Mouse (Mus musculus): Measurements from ENCODE around the gene Lrtm2. TPM values are rescaled to one million over a fixed set of nuclear protein-coding genes. Genes with fewer than 3 reads are reported as not detected.

The Lrtm2 gene
- polyA plus RNA-seq, 1 experiment from 2014 or later = 0.25 TPM

DNA sequence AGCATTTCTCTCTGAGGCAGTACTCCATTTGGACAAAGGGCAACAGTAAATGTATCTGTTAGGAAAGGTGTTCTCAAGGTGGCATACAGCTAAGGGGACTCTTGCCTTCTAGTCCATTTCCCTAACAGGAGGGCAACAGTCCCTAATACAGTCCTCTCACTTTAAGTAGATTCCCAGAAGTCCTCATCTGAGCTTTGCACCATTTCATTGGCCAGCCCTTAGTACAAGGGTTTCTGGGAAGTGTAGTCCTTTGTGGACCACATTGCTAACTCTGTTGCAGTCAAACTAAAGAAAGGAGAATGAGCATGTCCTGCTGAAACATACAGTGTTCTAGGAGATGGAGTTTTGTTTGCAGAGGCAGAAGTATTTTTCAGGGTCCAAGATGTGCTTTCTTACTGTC, 10.8 kb upstream of the Lrtm2 start:
- ATAC-seq (replicated peaks; ENCODE audit: low FRiP score, low read depth) (no peak), DNase-seq (ENCODE audit: low spot score) (peak; percentile 71)
- Histone ChIP-seq H3K27me3 (ENCODE audit: insufficient read depth, low read length) (no peaks in the 10 kb centered on the region), H3K4me1 (replicated peaks; ENCODE audit: insufficient read depth, low read length) (no peaks in the 10 kb centered on the region), H3K36me3 (ENCODE audit: insufficient read depth, low read length) (no peaks in the 10 kb centered on the region), H3K4me2 (ENCODE audit: low read length) (no peak overlapping the region), H3K4me3 (replicated peaks; ENCODE audit: low read depth, low read length) (no peak overlapping the region), H3K9ac (ENCODE audit: low read depth, low read length) (no peak overlapping the region), H3K27ac (no peak overlapping the region), H3K9me3 (replicated peaks; ENCODE audit: low read length) (no peaks in the 10 kb centered on the region)
- TF ChIP-seq CTCF (IDR thresholded peaks at IDR 0.05; ENCODE audit: low read depth) = no peak

DNA sequence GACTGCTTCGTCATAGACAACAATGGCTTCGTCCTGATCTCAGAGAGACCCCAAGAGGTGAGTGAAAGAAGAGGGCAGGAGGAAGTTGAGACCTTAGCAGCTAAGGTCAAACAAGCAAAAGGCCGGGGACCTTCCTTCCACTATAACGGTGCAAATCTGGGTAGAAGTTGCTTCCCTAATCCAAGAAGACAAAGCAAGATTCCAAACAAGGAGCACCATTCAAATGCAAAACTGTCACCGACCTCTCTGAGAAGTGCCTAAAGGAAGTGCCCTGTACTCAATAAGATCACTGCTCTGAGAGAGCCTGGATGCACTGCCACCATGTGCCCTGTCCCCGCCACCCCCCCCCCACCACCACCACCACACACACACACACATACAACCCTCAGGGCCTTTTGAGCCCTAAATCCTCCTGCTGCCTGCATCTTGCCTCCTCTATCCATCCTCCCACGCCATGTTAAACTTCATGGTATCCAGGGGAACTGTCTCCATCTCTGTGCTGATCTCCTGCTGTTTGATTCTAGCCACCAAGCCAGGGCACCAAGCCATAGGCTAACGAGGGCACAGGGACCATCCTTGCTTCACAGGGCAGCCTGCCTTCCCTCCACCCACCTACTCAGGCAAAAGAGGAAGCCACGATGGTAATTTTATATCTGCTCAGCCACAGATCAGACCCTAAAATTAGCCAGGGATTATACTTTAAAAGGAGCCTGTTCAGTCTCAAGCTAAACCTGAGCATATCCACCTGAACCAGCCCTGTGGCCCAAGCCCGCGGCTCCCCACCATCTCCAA, 7.8 kb upstream of the Lrtm2 start:
- Histone ChIP-seq H3K4me1 (replicated peaks; ENCODE audit: insufficient read depth, low read length) (no peaks in the 10 kb centered on the region), H3K36me3 (ENCODE audit: insufficient read depth, low read length) (no peaks in the 10 kb centered on the region), H3K9me3 (replicated peaks; ENCODE audit: low read length) (no peaks in the 10 kb centered on the region), H3K4me3 (replicated peaks; ENCODE audit: low read depth, low read length) (no peak overlapping the region), H3K4me2 (ENCODE audit: low read length) (no peak overlapping the region), H3K27me3 (ENCODE audit: insufficient read depth, low read length) (no peaks in the 10 kb centered on the region), H3K27ac (no peak overlapping the region), H3K9ac (ENCODE audit: low read depth, low read length) (no peak overlapping the region)
- 51% methylated on average over 11 of the region's 11 CpGs for WGBS
- DNase-seq (ENCODE audit: low spot score) = no peak
- no peak for TF ChIP-seq CTCF (IDR thresholded peaks at IDR 0.05; ENCODE audit: low read depth)
- no peak for ATAC-seq (replicated peaks; ENCODE audit: low FRiP score, low read depth)

- Histone ChIP-seq H3K4me1 (replicated peaks; ENCODE audit: insufficient read depth, low read length) (peaks cover 5% of the 10 kb centered on the region; the same call in 1 of the 2 replicates), H3K4me2 (ENCODE audit: low read length) (no peak overlapping the region), H3K9ac (ENCODE audit: low read depth, low read length) (no peak overlapping the region), H3K36me3 (ENCODE audit: insufficient read depth, low read length) (no peaks in the 10 kb centered on the region), H3K4me3 (replicated peaks; ENCODE audit: low read depth, low read length) (no peak overlapping the region), H3K9me3 (replicated peaks; ENCODE audit: low read length) (no peaks in the 10 kb centered on the region), H3K27me3 (ENCODE audit: insufficient read depth, low read length) (no peaks in the 10 kb centered on the region), H3K27ac (no peak overlapping the region)
- WGBS = 70% methylated on average over 3 of the region's 3 CpGs
- no peak for DNase-seq (ENCODE audit: low spot score)
- no peak for TF ChIP-seq CTCF (IDR thresholded peaks at IDR 0.05; ENCODE audit: low read depth)
- no peak for ATAC-seq (replicated peaks; ENCODE audit: low FRiP score, low read depth)
Observed at GRCm38 (mm10) chr6:119337287-119337686, 6.7 kb upstream of the Lrtm2 start.

GRCm38 (mm10) chr6:119336124-119336523, 5.6 kb upstream of the Lrtm2 start:
- WGBS = 79% methylated on average over 7 of the region's 7 CpGs
- H3K9me3 ChIP-seq (replicated peaks; ENCODE audit: low read length) = no peaks in the 10 kb centered on the region

GRCm38 (mm10) chr6:119333831-119334230, 3.3 kb upstream of the Lrtm2 start:
- Histone ChIP-seq H3K36me3 (ENCODE audit: insufficient read depth, low read length) (no peaks in the 10 kb centered on the region), H3K9me3 (replicated peaks; ENCODE audit: low read length) (no peaks in the 10 kb centered on the region), H3K4me2 (ENCODE audit: low read length) (no peak overlapping the region), H3K4me1 (replicated peaks; ENCODE audit: insufficient read depth, low read length) (peaks cover 13% of the 10 kb centered on the region), H3K4me3 (replicated peaks; ENCODE audit: low read depth, low read length) (no peak overlapping the region), H3K27ac (no peak overlapping the region), H3K27me3 (ENCODE audit: insufficient read depth, low read length) (peaks cover 27% of the 10 kb centered on the region), H3K9ac (ENCODE audit: low read depth, low read length) (no peak overlapping the region)
- no peak for ATAC-seq (replicated peaks; ENCODE audit: low FRiP score, low read depth)
- TF ChIP-seq CTCF (IDR thresholded peaks at IDR 0.05; ENCODE audit: low read depth) = no peak
- 31% methylated on average over 3 of the region's 3 CpGs for WGBS
- DNase-seq (ENCODE audit: low spot score) = no peak

More at GRCm38 (mm10) chr6:119336124-119336523, 5.6 kb upstream of the Lrtm2 start:
- Histone ChIP-seq H3K4me2 (ENCODE audit: low read length) (no peak overlapping the region), H3K9ac (ENCODE audit: low read depth, low read length) (no peak overlapping the region), H3K27ac (no peak overlapping the region), H3K4me3 (replicated peaks; ENCODE audit: low read depth, low read length) (no peak overlapping the region), H3K27me3 (ENCODE audit: insufficient read depth, low read length) (peaks cover 7% of the 10 kb centered on the region), H3K4me1 (replicated peaks; ENCODE audit: insufficient read depth, low read length) (peaks cover 5% of the 10 kb centered on the region; the same call in 1 of the 2 replicates), H3K36me3 (ENCODE audit: insufficient read depth, low read length) (no peaks in the 10 kb centered on the region)
- TF ChIP-seq CTCF (IDR thresholded peaks at IDR 0.05; ENCODE audit: low read depth) = no peak
- no peak for DNase-seq (ENCODE audit: low spot score)
- ATAC-seq (replicated peaks; ENCODE audit: low FRiP score, low read depth) = no peak

GRCm38 (mm10) chr6:119333202-119333601, 2.6 kb upstream of the Lrtm2 start:
- Histone ChIP-seq H3K4me1 (replicated peaks; ENCODE audit: insufficient read depth, low read length) (peaks cover 13% of the 10 kb centered on the region), H3K36me3 (ENCODE audit: insufficient read depth, low read length) (no peaks in the 10 kb centered on the region), H3K4me2 (ENCODE audit: low read length) (peak overlapping the region; percentile 0; the same call in 1 of the 2 replicates), H3K9ac (ENCODE audit: low read depth, low read length) (no peak overlapping the region), H3K27me3 (ENCODE audit: insufficient read depth, low read length) (peaks cover 29% of the 10 kb centered on the region), H3K27ac (no peak overlapping the region), H3K9me3 (replicated peaks; ENCODE audit: low read length) (no peaks in the 10 kb centered on the region), H3K4me3 (replicated peaks; ENCODE audit: low read depth, low read length) (no peak overlapping the region)
- ATAC-seq (replicated peaks; ENCODE audit: low FRiP score, low read depth) (peak; percentile 84), DNase-seq (ENCODE audit: low spot score) (peak; percentile 77)
- TF ChIP-seq CTCF (IDR thresholded peaks at IDR 0.05; ENCODE audit: low read depth) = no peak
- 8% methylated on average over 3 of the region's 3 CpGs for WGBS
